Mouse (Mus musculus) intestine, postnatal 0 days (tissue): ENCODE results near the gene Ceacam16. TPM values are rescaled to one million over a fixed set of nuclear protein-coding genes. Genes with fewer than 3 reads are reported as not detected.

Experiments
- ATAC-seq: fragments of 200-750 bp; cut with Nextera tagmentation; 2 replicates; pipeline ENCODE4 v1.8.0; 2017; ENCODE audit warnings: mild to moderate bottlenecking, moderate TSS enrichment, moderate library complexity
- H3K27ac ChIP-seq: fragments of 300-500 bp; sonication (generic); 2 replicates; pipeline ENCODE4 v1.5.1; 2014; ENCODE audit warnings: mild to moderate bottlenecking, low read depth, low read length, moderate library complexity
- H3K27me3 ChIP-seq: fragments of 300-500 bp; sonication (generic); replicated peaks from 2 replicates; pipeline ENCODE4 v1.6.1; 2014; ENCODE audit warnings: low read length, mixed read lengths; ENCODE audit not compliant: control insufficient read depth, insufficient read depth
- H3K36me3 ChIP-seq: fragments of 300-500 bp; sonication (generic); 2 replicates; pipeline ENCODE4 v1.6.1; 2014; ENCODE audit warnings: mild to moderate bottlenecking, moderate library complexity; ENCODE audit not compliant: control insufficient read depth, insufficient read depth
- H3K4me1 ChIP-seq: fragments of 300-500 bp; sonication (generic); replicated peaks from 2 replicates; pipeline ENCODE4 v1.6.1; 2014; ENCODE audit warnings: antibody characterized with exemption, low read length, mixed read lengths; ENCODE audit not compliant: control insufficient read depth, insufficient read depth
- H3K4me2 ChIP-seq: fragments of 300-500 bp; sonication (generic); replicated peaks from 2 replicates; pipeline ENCODE4 v1.6.1; 2014; ENCODE audit warnings: low read depth, mild to moderate bottlenecking, moderate library complexity
- H3K4me3 ChIP-seq: fragments of 300-500 bp; sonication (generic); 2 replicates; pipeline ENCODE4 v1.5.1; 2014; ENCODE audit warnings: low read depth, low read length
- H3K9ac ChIP-seq: fragments of 300-500 bp; sonication (generic); 2 replicates; pipeline ENCODE4 v1.6.1; 2014; ENCODE audit warnings: mild to moderate bottlenecking, low read depth, low read length
- H3K9me3 ChIP-seq: fragments of 300-500 bp; sonication (generic); 2 replicates; pipeline ENCODE4 v1.6.1; 2016; ENCODE audit warnings: mixed run types; ENCODE audit not compliant: control insufficient read depth
- CTCF ChIP-seq: sonication (generic); IDR thresholded peaks from 2 replicates; pipeline ENCODE4 v1.5.1; 2016; ENCODE audit warnings: low read depth, mild to moderate bottlenecking, control low read depth, antibody characterized with exemption, moderate library complexity
- WGBS: fragments of 180-500 bp; shearing (Covaris S2); extraction: QIAGEN DNeasy Blood & Tissue Kit; methylation state at CpG from one replicate; pipeline ENCODE4 v1.1.7; 2014; 5-methylcytosine and 5-hydroxymethylcytosine counted together
- polyA plus RNA-seq: library from polyadenylated mRNA; unstranded; fragments of >200 nt; fragmentation: Nextera tagmentation; extraction: Ambion mirVana; gene quantifications from 2 replicates; pipeline ENCODE4 v1.2.1, GENCODE M21; 2015

The Ceacam16 gene
- polyA plus RNA-seq, 1 experiment from 2014 or later = not detected

- peak overlapping the region; percentile 56 for H3K4me2 ChIP-seq
- H3K4me3 ChIP-seq = peak overlapping the region; percentile 33
- H3K9me3 ChIP-seq = no peaks in the 10 kb centered on the region
- peaks cover 3% of the 10 kb centered on the region; the same call in 1 of the 2 replicates for H3K4me1 ChIP-seq
- ATAC-seq = peak; percentile 54
- H3K27ac ChIP-seq = peak overlapping the region; percentile 83
- TF ChIP-seq CTCF = no peak
- H3K36me3 ChIP-seq = peaks cover 21% of the 10 kb centered on the region; the same call in 1 of the 2 replicates
- H3K9ac ChIP-seq = peak overlapping the region; percentile 23
- 1% methylated on average over 28 of the region's 28 CpGs for WGBS
- H3K27me3 ChIP-seq = no peaks in the 10 kb centered on the region
Observed at GRCm38 (mm10) chr7:19816224-19816771, 44.8 kb downstream of the Ceacam16 start.

GRCm38 (mm10) chr7:19815296-19816223, 45.5 kb downstream of the Ceacam16 start:
- no peak for TF ChIP-seq CTCF
- H3K4me3 ChIP-seq = peak overlapping the region; percentile 33
- peaks cover 3% of the 10 kb centered on the region; the same call in 1 of the 2 replicates for H3K4me1 ChIP-seq
- no peak for ATAC-seq
- peaks cover 22% of the 10 kb centered on the region; the same call in 1 of the 2 replicates for H3K36me3 ChIP-seq
- H3K4me2 ChIP-seq = peak overlapping the region; percentile 56
- H3K9me3 ChIP-seq = no peaks in the 10 kb centered on the region
- H3K27ac ChIP-seq = peak overlapping the region; percentile 83
- 42% methylated on average over 17 of the region's 17 CpGs for WGBS
- H3K9ac ChIP-seq = peak overlapping the region; percentile 23
- H3K27me3 ChIP-seq = no peaks in the 10 kb centered on the region

DNA sequence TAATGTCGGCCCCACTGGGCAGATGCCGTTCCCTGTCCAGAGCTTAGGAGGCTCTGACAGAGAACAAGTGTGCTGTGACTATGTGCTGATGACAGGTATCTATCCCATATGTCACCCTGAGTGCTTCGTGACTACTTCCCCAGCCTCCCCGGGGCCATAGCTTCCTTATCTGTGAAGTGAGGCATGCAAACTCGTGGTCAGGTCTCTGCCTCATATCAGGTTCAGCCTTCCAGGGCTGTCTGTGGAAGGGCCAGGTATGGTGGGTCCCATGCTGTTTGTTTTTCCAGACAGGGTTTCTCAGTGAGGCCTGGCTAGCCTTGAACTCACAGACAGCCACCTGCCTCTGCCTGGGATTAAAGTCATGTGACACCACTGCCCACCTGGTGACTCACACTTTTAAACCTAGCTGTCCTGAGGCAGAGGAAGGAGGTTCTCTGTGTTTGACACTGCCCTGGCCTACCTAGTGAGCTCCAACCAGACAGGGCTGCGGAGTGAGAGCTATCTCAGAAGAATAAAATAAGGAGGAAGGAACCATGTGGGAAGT, 47.4 kb downstream of the Ceacam16 start:
- no peaks in the 10 kb centered on the region for H3K27me3 ChIP-seq
- no peak overlapping the region for H3K9ac ChIP-seq
- H3K27ac ChIP-seq = no peak overlapping the region
- H3K9me3 ChIP-seq = no peaks in the 10 kb centered on the region
- H3K4me2 ChIP-seq = no peak overlapping the region
- H3K4me3 ChIP-seq = no peak overlapping the region
- no peak for TF ChIP-seq CTCF
- WGBS = 71% methylated on average over 6 of the region's 6 CpGs
- peaks cover 39% of the 10 kb centered on the region for H3K36me3 ChIP-seq
- ATAC-seq = no peak
- H3K4me1 ChIP-seq = peaks cover 3% of the 10 kb centered on the region; the same call in 1 of the 2 replicates

DNA sequence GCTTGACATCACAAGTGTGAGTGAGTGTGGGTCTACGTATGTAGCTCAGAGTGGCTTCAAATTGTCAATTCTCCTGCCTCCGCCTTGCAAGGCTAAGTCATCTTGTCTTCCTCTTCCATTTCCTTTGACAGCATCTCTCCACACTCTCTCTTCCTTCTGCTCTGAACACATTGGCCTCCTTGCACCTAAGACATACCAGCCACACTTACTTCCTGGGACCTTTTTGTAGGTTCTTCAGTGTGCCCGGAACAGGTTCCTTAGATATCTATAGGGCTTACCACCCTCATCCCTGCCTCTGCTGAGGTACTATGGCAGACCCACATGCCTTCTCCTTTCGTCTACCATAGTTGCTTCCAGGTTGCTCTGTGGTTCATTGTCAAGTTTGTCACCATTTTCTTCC, 47.9 kb downstream of the Ceacam16 start:
- no peak for ATAC-seq
- WGBS = 90% methylated on average over 4 of the region's 4 CpGs
- Histone ChIP-seq H3K4me3 (no peak overlapping the region), H3K27me3 (no peaks in the 10 kb centered on the region), H3K9ac (no peak overlapping the region), H3K36me3 (peaks cover 43% of the 10 kb centered on the region), H3K27ac (no peak overlapping the region), H3K9me3 (no peaks in the 10 kb centered on the region), H3K4me1 (peaks cover 3% of the 10 kb centered on the region; the same call in 1 of the 2 replicates), H3K4me2 (no peak overlapping the region)
- no peak for TF ChIP-seq CTCF

DNA sequence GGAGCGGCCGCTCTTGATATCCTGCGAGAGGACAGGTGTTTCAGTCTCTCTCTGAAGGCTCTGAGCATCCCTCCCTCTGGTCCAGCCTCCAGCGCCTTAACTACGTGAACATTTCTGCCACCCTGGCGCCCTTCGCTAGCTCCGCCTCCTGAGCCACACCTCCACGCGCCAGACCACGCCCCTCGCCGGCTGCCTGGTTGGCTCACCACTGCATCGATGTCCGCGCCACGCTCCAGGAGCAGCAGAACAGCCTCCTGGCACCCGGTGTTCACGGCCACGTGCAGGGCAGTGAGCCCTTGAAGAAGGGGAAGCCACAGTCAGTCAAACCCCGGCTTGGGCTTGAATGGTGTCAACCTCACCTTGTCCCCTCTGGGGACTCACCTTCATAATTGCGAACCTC, 50.0 kb downstream of the Ceacam16 start:
- ATAC-seq = peak; percentile 29; the same call in 1 of the 2 replicates
- no peak for TF ChIP-seq CTCF
- Histone ChIP-seq H3K9ac (no peak overlapping the region), H3K9me3 (no peaks in the 10 kb centered on the region), H3K27me3 (no peaks in the 10 kb centered on the region), H3K36me3 (peaks cover 44% of the 10 kb centered on the region), H3K4me1 (no peaks in the 10 kb centered on the region), H3K27ac (no peak overlapping the region), H3K4me2 (no peak overlapping the region), H3K4me3 (no peak overlapping the region)
- WGBS = 24% methylated on average over 22 of the region's 22 CpGs

- no peak for ATAC-seq
- Histone ChIP-seq H3K27me3 (no peaks in the 10 kb centered on the region), H3K9ac (no peak overlapping the region), H3K4me1 (no peaks in the 10 kb centered on the region), H3K4me3 (no peak overlapping the region), H3K4me2 (no peak overlapping the region), H3K9me3 (0 out of 2 replicates have a peak, but pooled peaks cover 3% of the 10 kb centered on the region), H3K36me3 (peaks cover 36% of the 10 kb centered on the region), H3K27ac (no peak overlapping the region)
- no peak for TF ChIP-seq CTCF
- WGBS = 53% methylated on average over 27 of the region's 27 CpGs
Observed at GRCm38 (mm10) chr7:19809369-19809768, 51.7 kb downstream of the Ceacam16 start.
